Mouse (Mus musculus) heart, embryonic 13.5 days (tissue): Measurements from ENCODE around the gene 1700013G24Rik. TPM values are rescaled to one million over a fixed set of nuclear protein-coding genes. Genes with fewer than 3 reads are reported as not detected.

Source experiments
- ATAC-seq: fragments of 200-750 bp; cut with Nextera tagmentation; 2 replicates; pipeline ENCODE4 v1.8.0; 2017; ENCODE audit warnings: moderate TSS enrichment; ENCODE audit not compliant: insufficient number of reproducible peaks, low FRiP score, low TSS enrichment; ENCODE audit errors: extremely low read depth
- H3K27ac ChIP-seq: fragments of 300-500 bp; sonication (generic); replicated peaks from 2 replicates; pipeline ENCODE4 v1.5.1; 2015; ENCODE audit warnings: moderate library complexity, mild to moderate bottlenecking, inconsistent platforms
- H3K27me3 ChIP-seq: fragments of 300-500 bp; sonication (generic); replicated peaks from 2 replicates; pipeline ENCODE4 v1.6.1; 2015; ENCODE audit warnings: mild to moderate bottlenecking, inconsistent platforms
- H3K36me3 ChIP-seq: fragments of 300-500 bp; sonication (generic); 2 replicates; pipeline ENCODE4 v1.6.1; 2015; ENCODE audit warnings: mild to moderate bottlenecking, inconsistent platforms
- H3K4me1 ChIP-seq: fragments of 300-500 bp; sonication (generic); 2 replicates; pipeline ENCODE4 v1.6.1; 2015; ENCODE audit warnings: inconsistent platforms
- H3K4me2 ChIP-seq: fragments of 300-500 bp; sonication (generic); 2 replicates; pipeline ENCODE4 v1.6.1; 2015; ENCODE audit warnings: inconsistent platforms, mild to moderate bottlenecking, moderate library complexity
- H3K4me3 ChIP-seq: fragments of 300-500 bp; sonication (generic); 2 replicates; pipeline ENCODE4 v1.5.1; 2015; ENCODE audit warnings: moderate library complexity, mild to moderate bottlenecking, inconsistent platforms
- H3K9ac ChIP-seq: fragments of 300-500 bp; sonication (generic); 2 replicates; pipeline ENCODE4 v1.6.1; 2015; ENCODE audit warnings: inconsistent platforms, mild to moderate bottlenecking, moderate library complexity
- H3K9me3 ChIP-seq: fragments of 300-500 bp; sonication (generic); 2 replicates; pipeline ENCODE4 v1.6.1; 2016; ENCODE audit warnings: inconsistent platforms
- WGBS: fragments of 180-500 bp; shearing (Covaris S2); methylation state at CpG from one replicate; pipeline ENCODE4 v1.1.7; 2015; ENCODE audit warnings: mixed read lengths; 5-methylcytosine and 5-hydroxymethylcytosine counted together
- polyA plus RNA-seq: library from polyadenylated mRNA; unstranded; fragments of >200 nt; fragmentation: Nextera tagmentation; extraction: Ambion mirVana; gene quantifications from 2 replicates; pipeline ENCODE4 v1.2.1, GENCODE M21; 2015

Gene 1700013G24Rik
- polyA plus RNA-seq, 1 experiment from 2014 or later = not detected

- Histone ChIP-seq H3K9ac (peak overlapping the region; percentile 76), H3K27me3 (no peaks in the 10 kb centered on the region), H3K4me2 (peak overlapping the region; percentile 91), H3K9me3 (no peaks in the 10 kb centered on the region), H3K4me3 (peak overlapping the region; percentile 24), H3K4me1 (peaks cover 100% of the 10 kb centered on the region), H3K27ac (peak overlapping the region; percentile 100), H3K36me3 (peaks cover 16% of the 10 kb centered on the region)
- WGBS = 9% methylated on average over 17 of the region's 17 CpGs
- no peak for ATAC-seq
Measured at GRCm38 (mm10) chr4:137476761-137477237, 23.7 kb downstream of the 1700013G24Rik start.

GRCm38 (mm10) chr4:137477611-137478010 is 24.5 kb downstream of the 1700013G24Rik start:
- Histone ChIP-seq H3K9ac (peak overlapping the region; percentile 76), H3K36me3 (peaks cover 11% of the 10 kb centered on the region), H3K27me3 (no peaks in the 10 kb centered on the region), H3K4me2 (peak overlapping the region; percentile 91), H3K4me1 (peaks cover 100% of the 10 kb centered on the region), H3K9me3 (no peaks in the 10 kb centered on the region), H3K4me3 (no peak overlapping the region), H3K27ac (peak overlapping the region; percentile 100)
- no peak for ATAC-seq
- WGBS = 42% methylated on average over 6 of the region's 6 CpGs

DNA sequence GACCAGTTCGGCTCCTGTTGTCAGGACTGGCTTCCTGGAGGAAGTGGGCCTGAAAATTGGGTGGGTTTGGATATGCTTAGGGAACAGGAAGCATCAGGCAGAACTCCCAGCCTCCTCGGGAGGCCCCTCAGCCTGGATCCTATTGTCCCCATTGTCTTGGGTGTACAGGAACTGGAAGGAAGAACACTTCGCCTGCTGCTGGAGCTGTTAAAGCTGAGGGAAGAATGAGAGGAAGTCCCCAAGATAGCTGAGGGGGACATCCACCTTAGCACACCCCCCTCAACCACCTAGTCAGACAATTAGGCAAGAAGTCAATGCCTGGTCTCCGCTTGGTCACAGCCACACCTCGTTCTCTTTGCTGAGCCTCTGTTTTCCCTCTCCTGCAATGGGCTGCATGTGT is 25.2 kb downstream of the 1700013G24Rik start:
- WGBS = 54% methylated on average over 5 of the region's 5 CpGs
- Histone ChIP-seq H3K9me3 (no peaks in the 10 kb centered on the region), H3K4me3 (no peak overlapping the region), H3K9ac (peak overlapping the region; percentile 71), H3K27ac (peak overlapping the region; percentile 100), H3K4me2 (peak overlapping the region; percentile 91), H3K36me3 (peaks cover 5% of the 10 kb centered on the region; the same call in 1 of the 2 replicates), H3K4me1 (peaks cover 100% of the 10 kb centered on the region), H3K27me3 (no peaks in the 10 kb centered on the region)
- ATAC-seq = no peak

DNA sequence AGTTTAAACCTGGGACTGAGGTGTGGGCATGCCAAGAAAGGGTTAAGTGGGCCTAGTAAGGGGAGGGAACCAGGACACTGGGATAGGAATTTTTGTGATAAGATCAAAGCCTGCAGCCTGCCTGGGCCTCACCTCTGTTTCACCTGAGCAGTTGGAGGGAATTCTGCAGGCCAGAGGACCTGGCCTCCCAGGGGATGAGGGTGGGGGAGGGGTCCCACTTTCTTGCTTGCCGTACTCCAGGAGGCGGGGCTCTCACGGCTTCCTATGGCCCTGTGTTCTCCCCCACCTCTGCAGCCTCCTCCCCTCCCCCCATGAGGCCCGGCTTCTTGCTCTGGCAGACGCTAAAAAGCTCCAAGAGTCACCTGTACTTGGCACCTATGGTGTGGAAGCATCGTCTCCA is 26.7 kb downstream of the 1700013G24Rik start:
- H3K9ac ChIP-seq = peak overlapping the region; percentile 71

GRCm38 (mm10) chr4:137480191-137480992 is 27.3 kb downstream of the 1700013G24Rik start:
- Histone ChIP-seq H3K4me3 (no peak overlapping the region), H3K4me2 (peak overlapping the region; percentile 45), H3K9ac (peak overlapping the region; percentile 71), H3K4me1 (peaks cover 100% of the 10 kb centered on the region), H3K36me3 (no peaks in the 10 kb centered on the region), H3K27me3 (no peaks in the 10 kb centered on the region), H3K27ac (peak overlapping the region; percentile 100), H3K9me3 (no peaks in the 10 kb centered on the region)
- no peak for ATAC-seq
- 27% methylated on average over 19 of the region's 19 CpGs for WGBS

More for the DNA sequence above, 26.7 kb downstream of the 1700013G24Rik start:
- no peak for ATAC-seq
- no peak overlapping the region; the same call in 1 of the 2 replicates for H3K4me3 ChIP-seq
- no peaks in the 10 kb centered on the region for H3K9me3 ChIP-seq
- peak overlapping the region; percentile 45 for H3K4me2 ChIP-seq
- 7% methylated on average over 6 of the region's 6 CpGs for WGBS
- H3K27ac ChIP-seq = peak overlapping the region; percentile 100
- peaks cover 100% of the 10 kb centered on the region for H3K4me1 ChIP-seq
- H3K27me3 ChIP-seq = no peaks in the 10 kb centered on the region
- peaks cover 4% of the 10 kb centered on the region; the same call in 1 of the 2 replicates for H3K36me3 ChIP-seq

- Histone ChIP-seq H3K36me3 (no peaks in the 10 kb centered on the region), H3K27me3 (no peaks in the 10 kb centered on the region), H3K9me3 (no peaks in the 10 kb centered on the region), H3K27ac (peak overlapping the region; percentile 100), H3K4me1 (peaks cover 100% of the 10 kb centered on the region), H3K4me3 (no peak overlapping the region), H3K9ac (peak overlapping the region; percentile 71), H3K4me2 (peak overlapping the region; percentile 45)
- WGBS = 42% methylated on average over 1 of the region's 1 CpGs
- no peak for ATAC-seq
Measured at GRCm38 (mm10) chr4:137480993-137481340, 27.9 kb downstream of the 1700013G24Rik start.

DNA sequence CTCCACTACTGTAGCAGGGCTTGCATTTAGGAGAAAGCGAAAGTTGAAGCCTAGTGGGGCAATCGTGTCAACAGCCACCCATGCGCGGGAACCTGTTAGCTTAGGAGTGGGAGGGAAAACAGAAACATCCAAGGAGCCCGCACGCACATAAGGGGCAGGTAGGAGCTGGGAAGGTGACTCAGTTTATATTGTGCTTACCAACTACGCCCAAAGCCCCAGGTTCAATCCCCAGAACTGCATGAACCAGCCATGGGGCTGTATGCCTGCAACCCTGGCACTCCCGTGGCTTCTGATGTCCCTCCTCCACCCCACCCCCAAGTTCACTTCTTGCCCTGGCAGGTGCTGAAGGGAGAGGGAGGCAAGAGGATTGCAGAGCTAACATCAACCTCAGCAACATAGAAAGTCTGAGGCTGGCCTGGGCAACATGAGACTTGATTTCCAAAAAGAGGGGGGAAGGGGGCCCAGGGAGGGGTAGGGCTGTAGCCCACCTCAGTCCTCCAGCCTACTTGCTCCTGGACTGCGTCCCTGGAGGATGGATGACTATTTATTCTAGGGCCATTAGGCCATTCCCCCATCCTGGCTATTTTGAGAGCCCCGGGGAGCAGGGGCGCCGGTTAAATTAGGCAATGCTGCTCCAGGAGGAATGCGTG is 28.4 kb downstream of the 1700013G24Rik start:
- Histone ChIP-seq H3K9me3 (no peaks in the 10 kb centered on the region), H3K27me3 (no peaks in the 10 kb centered on the region), H3K27ac (peak overlapping the region; percentile 100), H3K9ac (peak overlapping the region; percentile 71), H3K4me2 (peak overlapping the region; percentile 45), H3K4me1 (peaks cover 100% of the 10 kb centered on the region), H3K4me3 (no peak overlapping the region), H3K36me3 (no peaks in the 10 kb centered on the region)
- ATAC-seq = no peak
- 44% methylated on average over 13 of the region's 13 CpGs for WGBS

GRCm38 (mm10) chr4:137483871-137484270 is 30.8 kb downstream of the 1700013G24Rik start:
- Histone ChIP-seq H3K4me3 (no peak overlapping the region), H3K27me3 (no peaks in the 10 kb centered on the region), H3K4me1 (peaks cover 100% of the 10 kb centered on the region), H3K4me2 (0 out of 2 replicates have a peak overlapping the region, but pooled peaks have one; percentile 13), H3K9ac (peak overlapping the region; percentile 85), H3K27ac (peak overlapping the region; percentile 100), H3K9me3 (no peaks in the 10 kb centered on the region), H3K36me3 (no peaks in the 10 kb centered on the region)
- ATAC-seq = no peak
- 16% methylated on average over 16 of the region's 16 CpGs for WGBS

GRCm38 (mm10) chr4:137484586-137484985 is 31.5 kb downstream of the 1700013G24Rik start:
- H3K9me3 ChIP-seq = no peaks in the 10 kb centered on the region
- H3K27me3 ChIP-seq = no peaks in the 10 kb centered on the region
- no peaks in the 10 kb centered on the region for H3K36me3 ChIP-seq
- H3K27ac ChIP-seq = peak overlapping the region; percentile 100
- peak overlapping the region; percentile 9; the same call in 1 of the 2 replicates for H3K4me2 ChIP-seq
- peaks cover 100% of the 10 kb centered on the region for H3K4me1 ChIP-seq
- WGBS = 42% methylated on average over 7 of the region's 7 CpGs
- no peak for ATAC-seq
- no peak overlapping the region for H3K4me3 ChIP-seq
- H3K9ac ChIP-seq = peak overlapping the region; percentile 85

DNA sequence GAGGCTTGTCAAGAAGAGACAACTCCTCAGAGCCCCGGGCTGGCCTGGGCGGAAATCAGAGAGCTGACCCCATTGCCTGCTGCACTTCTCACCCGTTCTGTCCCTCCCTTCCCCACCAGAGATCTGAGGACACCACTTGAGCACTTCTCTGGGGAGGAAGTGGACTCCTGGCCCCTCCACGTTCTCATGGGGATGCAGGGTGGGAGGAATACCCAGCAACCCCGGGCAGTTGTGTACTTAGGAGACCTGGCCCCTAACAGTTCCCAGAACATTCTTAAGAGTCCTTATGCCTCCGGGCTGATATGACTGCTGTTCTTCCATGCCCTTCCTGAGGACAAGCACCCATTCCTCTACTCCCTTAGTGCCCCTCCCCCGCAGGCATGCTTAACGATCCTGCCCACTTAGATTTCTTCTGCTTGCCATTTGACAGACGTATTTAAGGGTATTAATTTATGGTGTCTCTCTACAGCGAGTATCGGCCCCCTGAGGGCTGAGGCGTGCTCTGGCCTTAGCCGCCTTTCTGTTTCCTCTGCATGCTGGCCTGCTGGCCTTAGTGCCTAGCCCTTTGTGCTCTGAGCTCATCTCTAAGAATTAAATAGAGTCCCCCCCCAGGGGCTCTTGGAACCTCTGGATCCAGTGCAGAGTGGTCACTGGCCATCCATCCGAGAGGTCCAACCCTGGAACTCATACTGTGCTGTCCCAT is 32.3 kb downstream of the 1700013G24Rik start:
- Histone ChIP-seq H3K4me3 (no peak overlapping the region), H3K9ac (peak overlapping the region; percentile 85), H3K36me3 (no peaks in the 10 kb centered on the region), H3K27me3 (no peaks in the 10 kb centered on the region), H3K4me2 (peak overlapping the region; percentile 64), H3K27ac (peak overlapping the region; percentile 100), H3K4me1 (peaks cover 100% of the 10 kb centered on the region), H3K9me3 (no peaks in the 10 kb centered on the region)
- ATAC-seq = no peak
- 30% methylated on average over 14 of the region's 14 CpGs for WGBS
